Mouse (Mus musculus) layer of hippocampus, postnatal 36 days (tissue): ENCODE data around the gene Wipf2. TPM values are rescaled to one million over a fixed set of nuclear protein-coding genes. Genes with fewer than 3 reads are reported as not detected.
"Not testable (repeated sequence)": the region's sequence is repeated elsewhere in the genome, so short reads cannot be mapped to it uniquely, and the experiment has no call there.

Experiments used
- DNase-seq, 2 experiments: peaks; one replicate each; pipeline ENCODE4 v3.0.0; 2022
- total RNA-seq, 2 experiments: library from RNA; stranded (reverse); gene quantifications; 2 replicates each; pipeline ENCODE4 v1.2.3; 2021

The Wipf2 gene
- total RNA-seq, 2 experiments from 2014 or later = 67.3 to 72.9 TPM

DNA sequence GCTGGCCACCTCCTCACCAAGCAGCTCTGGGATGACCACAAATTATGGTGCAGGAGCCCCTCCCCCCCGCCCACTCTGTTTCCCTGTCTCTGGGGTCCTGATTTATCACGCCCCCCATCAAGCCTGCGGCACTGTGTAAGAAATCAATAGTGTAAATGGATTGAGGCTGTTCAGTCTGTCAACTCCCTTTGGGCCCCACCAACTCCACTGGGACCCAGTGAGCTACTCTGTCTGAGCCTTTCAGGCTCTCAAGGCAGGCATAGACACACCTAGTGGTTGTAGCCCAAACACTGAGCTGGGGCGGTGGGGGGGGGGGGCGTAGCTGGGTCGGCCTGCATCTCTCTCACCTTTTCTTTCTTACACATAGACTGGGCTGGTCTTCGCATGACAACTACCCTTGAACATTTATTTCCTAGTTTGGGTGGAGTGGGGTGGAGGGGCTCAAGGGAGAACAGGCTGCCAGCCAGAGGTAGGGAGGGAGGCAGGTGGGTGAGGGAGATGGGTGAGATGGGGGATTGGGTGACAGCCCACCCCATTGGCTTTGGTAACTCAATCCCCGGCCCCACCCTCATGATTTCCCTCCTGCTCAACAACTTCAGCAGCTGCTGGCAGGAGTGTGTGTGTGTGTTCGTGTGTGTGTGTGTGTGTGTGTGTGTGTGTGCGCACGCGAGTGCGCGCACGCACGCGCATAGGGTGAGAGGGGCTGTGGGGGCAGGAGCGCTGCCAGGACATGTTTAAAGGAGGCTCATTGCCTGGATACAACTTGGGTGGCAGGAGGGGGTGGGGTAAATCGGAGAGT lies 69.1 kb downstream of the Wipf2 start:
- no peak for DNase-seq

DNA sequence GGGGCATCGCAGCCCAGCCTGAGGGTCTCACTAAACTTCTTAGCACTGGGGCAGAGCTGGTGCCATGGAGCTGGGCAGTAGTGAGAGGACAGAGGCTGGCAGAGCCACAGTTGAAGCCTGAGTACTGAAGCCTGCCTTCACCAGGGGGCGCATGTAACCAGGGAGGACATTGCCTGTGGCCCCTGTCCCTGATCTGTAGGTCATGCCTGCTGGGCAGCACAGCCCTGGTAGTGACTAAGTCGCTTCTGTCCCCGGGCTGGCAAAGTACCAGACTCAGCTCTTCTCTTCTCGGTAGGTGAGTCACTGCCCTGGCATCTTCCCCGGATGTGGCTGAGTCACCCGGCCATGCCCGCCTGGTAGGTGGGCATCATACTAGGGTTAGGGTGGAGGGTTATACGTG lies 69.7 kb downstream of the Wipf2 start:
- no peak for DNase-seq

DNA sequence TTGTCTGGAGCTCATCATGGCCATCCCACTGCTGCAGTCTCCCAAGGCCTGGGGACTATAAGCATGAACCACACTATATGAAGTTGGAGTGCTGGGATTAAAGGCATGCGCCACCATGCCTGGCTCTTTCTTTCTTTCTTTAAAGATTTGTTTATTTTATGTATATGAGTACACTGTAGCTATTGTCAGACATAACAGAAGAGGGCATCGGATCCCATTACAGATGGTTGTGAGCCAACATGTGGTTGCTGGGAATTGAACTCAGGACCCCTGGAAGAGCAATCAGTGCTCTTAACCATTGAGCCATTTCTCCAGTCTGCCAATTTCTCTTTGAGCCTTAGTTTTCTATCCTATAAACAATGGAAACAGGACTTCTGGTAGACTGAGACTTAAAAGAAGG lies 70.4 kb downstream of the Wipf2 start:
- not testable (repeated sequence) for DNase-seq

- no peak for DNase-seq
Measured at GRCm38 (mm10) chr11:98934367-98934766, 70.9 kb downstream of the Wipf2 start.

GRCm38 (mm10) chr11:98935123-98935522 lies 71.7 kb downstream of the Wipf2 start:
- DNase-seq = no peak

DNA sequence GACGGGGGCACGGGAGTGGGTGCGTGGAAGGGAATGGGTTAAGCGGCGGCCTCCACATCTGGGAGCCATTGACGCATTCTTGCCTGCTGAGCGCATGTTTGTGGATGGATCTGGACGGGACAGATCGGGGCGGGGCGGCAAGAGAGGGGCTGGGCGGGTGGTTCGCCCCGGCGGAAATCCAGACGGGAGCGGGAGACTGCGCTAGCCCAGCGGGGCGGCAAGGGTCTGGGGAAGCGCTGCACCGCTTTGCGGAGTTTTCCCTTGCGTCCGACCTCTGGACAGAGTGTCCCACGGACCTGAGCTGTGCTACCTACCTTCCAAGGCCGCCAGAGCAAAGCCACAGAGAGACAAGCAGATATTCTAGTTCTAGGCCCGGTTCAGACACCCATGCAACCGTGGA lies 72.7 kb downstream of the Wipf2 start:
- DNase-seq = no peak

GRCm38 (mm10) chr11:98936606-98937409 lies 73.4 kb downstream of the Wipf2 start:
- no peak for DNase-seq

GRCm38 (mm10) chr11:98937410-98937913 lies 74.0 kb downstream of the Wipf2 start:
- DNase-seq = peak in 1 of 2 experiments; percentile 59

- peak in 1 of 2 experiments; percentile 49 for DNase-seq
Measured at GRCm38 (mm10) chr11:98937914-98938694, 74.7 kb downstream of the Wipf2 start.

DNA sequence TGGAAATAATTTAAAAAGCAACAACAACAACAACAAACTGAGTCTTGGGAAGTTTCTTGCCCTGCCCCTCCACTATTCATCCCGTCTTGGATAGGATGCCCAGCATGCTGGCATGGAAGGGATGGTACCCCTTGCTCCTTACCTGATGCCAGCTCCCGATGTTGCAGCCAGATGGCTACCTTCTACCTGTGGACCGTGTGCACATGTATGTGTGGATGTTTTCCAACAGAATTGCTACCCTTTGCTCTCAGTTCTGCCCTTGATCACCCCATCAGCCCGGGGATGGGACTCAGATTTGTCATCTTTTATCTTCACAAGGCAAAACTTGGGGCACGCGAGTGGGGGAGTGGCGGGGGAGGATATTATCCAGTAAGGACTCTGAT lies 75.3 kb downstream of the Wipf2 start:
- DNase-seq = no peak

DNA sequence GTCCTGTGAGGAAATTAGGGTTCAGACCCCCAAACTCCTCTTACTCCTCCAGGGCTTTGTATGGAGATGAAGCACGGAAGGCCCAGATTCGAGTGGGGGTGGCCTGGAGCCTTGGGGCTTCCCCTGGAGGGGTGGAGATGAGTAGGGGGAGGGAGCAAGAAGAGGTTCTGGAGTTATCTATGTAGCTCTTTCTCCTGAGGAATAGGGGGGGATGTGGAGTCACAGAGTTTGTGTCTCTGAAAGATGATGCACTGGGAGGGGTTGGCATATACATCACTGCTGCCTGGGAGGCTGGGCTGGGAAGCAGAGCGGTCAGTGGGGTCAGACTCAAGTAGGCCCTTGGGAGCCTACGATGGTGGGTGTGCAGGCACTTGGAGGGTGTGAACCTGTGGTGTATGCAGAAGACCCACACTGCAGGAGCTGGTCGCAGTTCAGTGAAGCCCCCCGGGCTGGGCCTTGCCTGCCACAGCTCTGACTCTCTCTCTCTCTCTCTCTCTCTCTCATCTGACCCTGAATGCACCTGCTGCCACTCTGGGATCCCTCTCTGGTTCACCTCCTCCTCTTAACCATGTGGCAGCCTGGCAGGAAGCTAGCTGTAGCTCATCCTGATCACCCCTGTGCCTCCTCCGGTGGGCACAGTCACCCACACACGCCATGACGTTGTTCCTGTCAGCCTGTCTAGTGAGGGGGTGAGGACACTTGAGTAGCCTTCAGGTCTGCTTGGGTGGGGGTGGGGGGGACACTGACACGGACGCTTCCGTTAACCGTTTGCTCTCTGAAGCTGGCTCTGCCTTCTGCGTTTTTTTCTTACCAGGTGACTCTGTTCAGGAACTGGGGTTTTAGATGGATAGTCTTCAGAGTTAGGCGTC lies 75.9 kb downstream of the Wipf2 start:
- no peak for DNase-seq

GRCm38 (mm10) chr11:98939953-98940641 lies 76.7 kb downstream of the Wipf2 start:
- peak in 1 of 2 experiments; percentile 64 for DNase-seq

- DNase-seq = no peak
Measured at GRCm38 (mm10) chr11:98940776-98941175, 77.3 kb downstream of the Wipf2 start.

DNA sequence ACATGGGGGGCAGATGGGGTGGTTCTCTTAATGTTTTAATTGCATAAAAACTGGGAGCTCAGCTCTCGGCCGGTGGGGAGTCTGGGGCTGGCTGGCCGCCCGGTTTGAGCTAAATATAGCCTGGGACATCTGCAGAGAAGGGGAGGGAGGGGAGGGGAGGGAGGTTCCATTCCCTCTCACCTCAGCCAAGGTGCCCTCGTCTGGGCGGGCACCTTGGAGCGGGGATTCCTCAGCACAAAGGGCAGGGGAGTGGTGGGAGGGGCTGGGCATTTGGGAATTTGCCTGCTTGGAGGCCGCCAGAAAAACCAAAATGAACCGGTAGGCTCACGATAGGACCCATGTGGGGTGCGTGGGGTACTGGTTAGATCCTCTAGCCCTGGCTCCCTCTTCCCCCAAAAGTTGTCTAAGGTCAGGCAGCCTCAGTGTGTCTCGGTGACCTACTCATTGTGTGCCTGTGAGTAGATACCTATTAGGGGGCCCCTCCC lies 77.9 kb downstream of the Wipf2 start:
- DNase-seq = peak in 1 of 2 experiments; percentile 58

GRCm38 (mm10) chr11:98941826-98942550 lies 78.5 kb downstream of the Wipf2 start:
- no peak for DNase-seq

DNA sequence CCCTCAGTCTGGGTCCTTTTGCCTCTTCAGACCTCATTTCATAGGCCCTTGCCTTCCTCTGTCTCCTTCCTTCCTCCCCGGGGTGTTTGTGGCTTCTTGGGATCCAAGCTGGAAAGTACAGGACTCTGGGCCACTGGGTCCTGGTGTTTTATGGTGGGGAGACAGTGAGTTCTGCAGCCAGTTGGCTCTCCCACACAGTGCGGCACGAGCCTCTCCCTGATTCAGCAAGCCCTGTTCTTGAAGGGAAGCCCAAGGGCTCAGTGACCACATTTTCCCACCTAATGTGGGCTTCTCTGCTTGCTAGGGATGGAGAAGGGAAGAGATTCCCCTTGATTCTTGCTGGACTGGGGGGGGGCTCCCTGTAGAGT lies 79.1 kb downstream of the Wipf2 start:
- no peak for DNase-seq

DNA sequence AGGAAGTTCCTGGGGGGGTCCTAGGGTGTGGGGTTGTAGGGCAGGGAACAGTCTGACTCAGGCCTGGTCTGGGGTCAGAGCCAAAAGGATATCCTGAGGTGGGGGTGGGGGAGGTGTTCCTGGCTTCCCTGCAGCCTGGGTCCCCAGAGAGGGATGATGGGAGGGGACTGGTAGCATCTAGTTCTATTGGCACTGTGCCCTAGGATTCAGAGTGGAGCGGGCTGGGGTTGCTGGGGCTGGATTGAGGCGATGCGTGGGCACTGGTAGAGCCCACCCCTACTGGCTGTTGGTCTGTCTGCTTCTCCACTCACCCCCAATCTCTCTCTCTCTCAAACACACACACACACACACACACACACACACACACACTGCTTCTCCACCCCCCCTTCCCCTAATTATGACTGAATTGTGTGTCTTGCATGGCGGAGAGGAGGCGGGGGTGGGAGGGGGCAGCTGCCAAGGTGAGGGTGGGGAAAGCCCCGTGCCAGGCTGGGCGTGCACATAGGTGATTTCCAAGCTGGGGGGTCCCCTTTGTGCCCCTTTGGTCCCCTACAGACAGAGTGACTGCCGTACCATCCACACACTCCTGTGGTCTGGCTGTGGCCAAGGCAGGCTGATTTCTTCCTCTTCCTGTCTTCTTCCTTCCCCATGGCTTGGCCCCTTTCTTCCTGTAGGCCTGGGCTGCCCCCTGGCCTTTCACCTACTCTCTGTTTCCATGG lies 79.6 kb downstream of the Wipf2 start:
- DNase-seq = no peak

GRCm38 (mm10) chr11:98943741-98944461 lies 80.5 kb downstream of the Wipf2 start:
- no peak for DNase-seq
